Mouse (Mus musculus) kidney, embryonic 15.5 days (tissue): ENCODE results near the gene Cmss1. TPM values are rescaled to one million over a fixed set of nuclear protein-coding genes. Genes with fewer than 3 reads are reported as not detected.
A peak's percentile ranks its signal among the peaks of the same experiment; 100 is the strongest.

Experiments
- ATAC-seq: fragments of 200-750 bp; cut with Nextera tagmentation; replicated peaks from 2 replicates; pipeline ENCODE4 v1.8.0; 2017; ENCODE audit warnings: moderate TSS enrichment; ENCODE audit not compliant: low FRiP score
- H3K27ac ChIP-seq: fragments of 300-500 bp; sonication (generic); 2 replicates; pipeline ENCODE4 v1.5.1; 2015; ENCODE audit warnings: mild to moderate bottlenecking, inconsistent platforms
- H3K27me3 ChIP-seq: fragments of 300-500 bp; sonication (generic); 2 replicates; pipeline ENCODE4 v1.6.1; 2015; ENCODE audit warnings: inconsistent platforms
- H3K36me3 ChIP-seq: fragments of 300-500 bp; sonication (generic); 2 replicates; pipeline ENCODE4 v1.6.1; 2015; ENCODE audit warnings: inconsistent platforms
- H3K4me1 ChIP-seq: fragments of 300-500 bp; sonication (generic); 2 replicates; pipeline ENCODE4 v1.6.1; 2015; ENCODE audit warnings: inconsistent platforms
- H3K4me2 ChIP-seq: fragments of 300-500 bp; sonication (generic); 2 replicates; pipeline ENCODE4 v1.6.1; 2015; ENCODE audit warnings: moderate library complexity, mild to moderate bottlenecking, inconsistent platforms
- H3K4me3 ChIP-seq: fragments of 300-500 bp; sonication (generic); replicated peaks from 2 replicates; pipeline ENCODE4 v1.5.1; 2015; ENCODE audit warnings: mild to moderate bottlenecking, inconsistent platforms
- H3K9ac ChIP-seq: fragments of 300-500 bp; sonication (generic); 2 replicates; pipeline ENCODE4 v1.6.1; 2015; ENCODE audit warnings: mild to moderate bottlenecking, inconsistent platforms
- H3K9me3 ChIP-seq: fragments of 300-500 bp; sonication (generic); replicated peaks from 2 replicates; pipeline ENCODE4 v1.6.1; 2016; ENCODE audit warnings: inconsistent platforms
- WGBS: fragments of 180-500 bp; shearing (Covaris S2); methylation state at CpG from one replicate; pipeline ENCODE4 v1.1.7; 2015; ENCODE audit warnings: mixed read lengths; 5-methylcytosine and 5-hydroxymethylcytosine counted together
- polyA plus RNA-seq: library from polyadenylated mRNA; unstranded; fragments of >200 nt; fragmentation: Nextera tagmentation; extraction: Ambion mirVana; gene quantifications from 2 replicates; pipeline ENCODE4 v1.2.1, GENCODE M21; 2015

Gene Cmss1
- polyA plus RNA-seq, 1 experiment from 2014 or later = 60.8 TPM

GRCm38 (mm10) chr16:57580041-57580440 is 26.6 kb downstream of the Cmss1 start:
- no peaks in the 10 kb centered on the region for H3K4me1 ChIP-seq
- 72% methylated on average over 7 of the region's 7 CpGs for WGBS
- H3K4me2 ChIP-seq = no peak overlapping the region
- no peak overlapping the region for H3K9ac ChIP-seq
- no peaks in the 10 kb centered on the region for H3K9me3 ChIP-seq
- no peak overlapping the region for H3K4me3 ChIP-seq
- H3K27ac ChIP-seq = peak overlapping the region; percentile 5; the same call in 1 of the 2 replicates
- H3K27me3 ChIP-seq = no peaks in the 10 kb centered on the region
- no peak; the same call in 1 of the 2 replicates for ATAC-seq
- H3K36me3 ChIP-seq = no peaks in the 10 kb centered on the region

- 0 out of 2 replicates have a peak, but pooled peaks cover 3% of the 10 kb centered on the region for H3K4me1 ChIP-seq
- H3K27ac ChIP-seq = no peak overlapping the region
- no peak overlapping the region for H3K9ac ChIP-seq
- no peak overlapping the region for H3K4me2 ChIP-seq
- no peaks in the 10 kb centered on the region for H3K27me3 ChIP-seq
- 79% methylated on average over 1 of the region's 1 CpGs for WGBS
- no peak for ATAC-seq
- H3K9me3 ChIP-seq = no peaks in the 10 kb centered on the region
- H3K36me3 ChIP-seq = no peaks in the 10 kb centered on the region
- H3K4me3 ChIP-seq = no peak overlapping the region
Measured at GRCm38 (mm10) chr16:57577519-57577918, 29.1 kb downstream of the Cmss1 start.

GRCm38 (mm10) chr16:57575764-57576388 is 30.8 kb downstream of the Cmss1 start:
- peaks cover 9% of the 10 kb centered on the region for H3K36me3 ChIP-seq
- 0 out of 2 replicates have a peak, but pooled peaks cover 3% of the 10 kb centered on the region for H3K4me1 ChIP-seq
- H3K4me3 ChIP-seq = no peak overlapping the region
- H3K27me3 ChIP-seq = no peaks in the 10 kb centered on the region
- no peak for ATAC-seq
- H3K9ac ChIP-seq = no peak overlapping the region
- WGBS = 92% methylated on average over 1 of the region's 1 CpGs
- H3K9me3 ChIP-seq = no peaks in the 10 kb centered on the region
- H3K4me2 ChIP-seq = no peak overlapping the region
- no peak overlapping the region for H3K27ac ChIP-seq

GRCm38 (mm10) chr16:57573831-57574230 is 32.8 kb downstream of the Cmss1 start:
- ATAC-seq = no peak
- Histone ChIP-seq H3K4me2 (no peak overlapping the region), H3K9ac (no peak overlapping the region), H3K4me3 (no peak overlapping the region), H3K9me3 (no peaks in the 10 kb centered on the region), H3K27me3 (no peaks in the 10 kb centered on the region), H3K36me3 (peaks cover 23% of the 10 kb centered on the region), H3K27ac (no peak overlapping the region), H3K4me1 (0 out of 2 replicates have a peak, but pooled peaks cover 3% of the 10 kb centered on the region)
- 61% methylated on average over 1 of the region's 1 CpGs for WGBS

GRCm38 (mm10) chr16:57570789-57571311 is 35.8 kb downstream of the Cmss1 start:
- 94% methylated on average over 5 of the region's 5 CpGs for WGBS
- H3K9me3 ChIP-seq = no peaks in the 10 kb centered on the region
- no peak overlapping the region for H3K4me3 ChIP-seq
- H3K27me3 ChIP-seq = no peaks in the 10 kb centered on the region
- H3K4me2 ChIP-seq = no peak overlapping the region
- H3K36me3 ChIP-seq = peaks cover 23% of the 10 kb centered on the region
- H3K4me1 ChIP-seq = 0 out of 2 replicates have a peak, but pooled peaks cover 3% of the 10 kb centered on the region
- no peak overlapping the region for H3K9ac ChIP-seq
- no peak for ATAC-seq
- H3K27ac ChIP-seq = no peak overlapping the region

- H3K36me3 ChIP-seq = peaks cover 23% of the 10 kb centered on the region
- H3K4me2 ChIP-seq = no peak overlapping the region
- H3K4me3 ChIP-seq = no peak overlapping the region
- H3K4me1 ChIP-seq = 0 out of 2 replicates have a peak, but pooled peaks cover 3% of the 10 kb centered on the region
- no peak for ATAC-seq
- WGBS = 95% methylated on average over 7 of the region's 7 CpGs
- no peak overlapping the region for H3K27ac ChIP-seq
- H3K27me3 ChIP-seq = no peaks in the 10 kb centered on the region
- H3K9me3 ChIP-seq = no peaks in the 10 kb centered on the region
- no peak overlapping the region for H3K9ac ChIP-seq
Measured at GRCm38 (mm10) chr16:57568648-57569404, 37.8 kb downstream of the Cmss1 start.

GRCm38 (mm10) chr16:57566215-57566614 is 40.4 kb downstream of the Cmss1 start:
- no peak overlapping the region for H3K4me2 ChIP-seq
- no peak overlapping the region for H3K4me3 ChIP-seq
- H3K9ac ChIP-seq = no peak overlapping the region
- WGBS = 59% methylated on average over 3 of the region's 3 CpGs
- no peaks in the 10 kb centered on the region for H3K27me3 ChIP-seq
- H3K27ac ChIP-seq = no peak overlapping the region
- peaks cover 4% of the 10 kb centered on the region for H3K4me1 ChIP-seq
- ATAC-seq = no peak
- H3K9me3 ChIP-seq = no peaks in the 10 kb centered on the region
- peaks cover 22% of the 10 kb centered on the region for H3K36me3 ChIP-seq

- H3K4me3 ChIP-seq = no peak overlapping the region
- no peak overlapping the region for H3K9ac ChIP-seq
- ATAC-seq = no peak
- peaks cover 4% of the 10 kb centered on the region for H3K4me1 ChIP-seq
- no peak overlapping the region for H3K27ac ChIP-seq
- H3K4me2 ChIP-seq = no peak overlapping the region
- no peaks in the 10 kb centered on the region for H3K27me3 ChIP-seq
- H3K9me3 ChIP-seq = no peaks in the 10 kb centered on the region
- WGBS = 50% methylated on average over 1 of the region's 1 CpGs
- peaks cover 7% of the 10 kb centered on the region for H3K36me3 ChIP-seq
Measured at GRCm38 (mm10) chr16:57564807-57565206, 41.9 kb downstream of the Cmss1 start.

GRCm38 (mm10) chr16:57563453-57563852 is 43.2 kb downstream of the Cmss1 start:
- Histone ChIP-seq H3K4me1 (peaks cover 4% of the 10 kb centered on the region), H3K4me2 (no peak overlapping the region), H3K4me3 (no peak overlapping the region), H3K27ac (peak overlapping the region; percentile 62), H3K36me3 (0 out of 2 replicates have a peak, but pooled peaks cover 4% of the 10 kb centered on the region), H3K27me3 (no peaks in the 10 kb centered on the region), H3K9me3 (no peaks in the 10 kb centered on the region), H3K9ac (no peak overlapping the region)
- WGBS = 51% methylated on average over 3 of the region's 3 CpGs
- peak; percentile 56 for ATAC-seq

- H3K36me3 ChIP-seq = 0 out of 2 replicates have a peak, but pooled peaks cover 4% of the 10 kb centered on the region
- no peaks in the 10 kb centered on the region for H3K27me3 ChIP-seq
- WGBS = 85% methylated on average over 1 of the region's 1 CpGs
- ATAC-seq = no peak
- no peaks in the 10 kb centered on the region for H3K9me3 ChIP-seq
- no peak overlapping the region for H3K9ac ChIP-seq
- H3K27ac ChIP-seq = no peak overlapping the region
- H3K4me1 ChIP-seq = peaks cover 16% of the 10 kb centered on the region
- H3K4me2 ChIP-seq = no peak overlapping the region
- no peak overlapping the region for H3K4me3 ChIP-seq
Measured at GRCm38 (mm10) chr16:57560185-57560584, 46.5 kb downstream of the Cmss1 start.

- H3K4me2 ChIP-seq = no peak overlapping the region
- no peak overlapping the region for H3K9ac ChIP-seq
- no peaks in the 10 kb centered on the region for H3K27me3 ChIP-seq
- H3K9me3 ChIP-seq = no peaks in the 10 kb centered on the region
- H3K4me1 ChIP-seq = peaks cover 24% of the 10 kb centered on the region
- WGBS = 82% methylated on average over 3 of the region's 3 CpGs
- ATAC-seq = no peak
- H3K36me3 ChIP-seq = 0 out of 2 replicates have a peak, but pooled peaks cover 4% of the 10 kb centered on the region
- H3K4me3 ChIP-seq = no peak overlapping the region
- H3K27ac ChIP-seq = no peak overlapping the region
Measured at GRCm38 (mm10) chr16:57558258-57558657, 48.4 kb downstream of the Cmss1 start.

- Histone ChIP-seq H3K27ac (peak overlapping the region; percentile 65), H3K27me3 (no peaks in the 10 kb centered on the region), H3K36me3 (peaks cover 9% of the 10 kb centered on the region; the same call in 1 of the 2 replicates), H3K9me3 (no peaks in the 10 kb centered on the region), H3K4me2 (no peak overlapping the region), H3K9ac (no peak overlapping the region), H3K4me1 (peaks cover 26% of the 10 kb centered on the region), H3K4me3 (no peak overlapping the region)
- WGBS = 69% methylated on average over 2 of the region's 2 CpGs
- no peak for ATAC-seq
Measured at GRCm38 (mm10) chr16:57556244-57556643, 50.4 kb downstream of the Cmss1 start.
